Mouse (Mus musculus): ENCODE results near the gene Olfr450.

DNA sequence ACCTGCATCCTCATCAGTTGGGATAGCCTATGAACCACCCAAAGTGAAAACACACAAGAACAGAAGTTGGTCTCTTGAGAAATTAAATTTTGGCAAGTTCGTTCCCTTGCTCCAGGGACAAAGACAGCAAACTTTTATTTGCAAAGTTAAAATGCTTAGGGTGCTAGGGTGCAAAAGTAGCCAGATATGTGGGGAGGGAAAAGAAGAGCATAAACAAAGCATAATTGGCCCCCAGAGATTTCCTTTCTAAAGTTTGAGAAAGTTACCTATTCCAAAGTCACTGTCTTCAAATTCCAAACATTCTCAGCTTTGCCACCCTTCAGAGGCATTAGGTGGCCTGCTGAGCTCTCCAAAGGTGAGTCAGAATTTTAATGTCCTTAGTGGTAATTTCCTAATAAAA is at the start of gene Olfr450:
- TF ChIP-seq ZNF384 (IDR thresholded peaks at IDR 0.05; ENCODE audit: low read depth, low read length) (no peak), ZC3H11A (IDR thresholded peaks at IDR 0.05; ENCODE audit: borderline replicate concordance, low read depth, low read length) (no peak)

Data from ES-E14 (cell line).